Mouse (Mus musculus): ENCODE results near the gene Elp4.

Gene Elp4

DNA sequence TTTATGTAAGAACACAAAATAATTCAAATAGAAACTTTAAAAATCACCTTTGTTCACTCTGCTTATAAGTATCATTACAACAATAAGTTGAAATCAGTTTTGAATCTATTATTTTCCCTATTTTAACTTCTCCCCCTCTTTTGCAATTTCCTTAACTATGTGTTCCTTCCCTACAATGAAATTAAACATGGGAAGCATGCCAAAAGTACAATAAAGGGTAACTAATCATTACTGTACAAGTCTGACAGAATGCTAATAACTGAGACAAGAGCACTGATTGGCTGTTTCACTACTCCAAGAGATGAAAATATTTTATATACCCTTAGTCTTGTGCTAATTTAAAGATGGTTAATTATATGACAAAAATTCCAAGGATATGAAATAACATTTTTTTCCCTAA, 99.2 kb downstream of the Elp4 start:
- DNase-seq = no peak

- no peak for DNase-seq
Observed at GRCm38 (mm10) chr2:105804506-105804905, 99.9 kb downstream of the Elp4 start.

GRCm38 (mm10) chr2:105803427-105803826, 100.9 kb downstream of the Elp4 start:
- DNase-seq = no peak

GRCm38 (mm10) chr2:105802902-105803301, 101.5 kb downstream of the Elp4 start:
- DNase-seq = no peak

DNA sequence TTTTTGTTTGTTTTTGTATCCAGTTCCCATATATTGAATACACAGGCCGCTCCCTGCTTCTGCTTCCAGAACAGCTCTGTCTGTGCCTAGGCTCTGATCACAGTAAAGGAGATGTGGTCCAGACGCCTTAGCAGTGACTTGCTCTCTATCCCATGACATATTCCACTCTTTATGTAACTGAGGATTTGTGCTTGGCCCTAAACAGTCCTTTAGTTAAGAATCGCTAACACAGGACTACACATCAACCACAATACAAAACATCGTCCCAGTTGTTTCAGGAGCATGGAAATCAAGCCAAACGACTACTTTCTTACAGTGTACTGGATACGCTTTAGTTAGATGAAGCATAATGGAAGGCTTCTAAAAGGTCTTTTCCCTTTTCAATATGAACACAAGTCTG, 102.8 kb downstream of the Elp4 start:
- DNase-seq = no peak

DNA sequence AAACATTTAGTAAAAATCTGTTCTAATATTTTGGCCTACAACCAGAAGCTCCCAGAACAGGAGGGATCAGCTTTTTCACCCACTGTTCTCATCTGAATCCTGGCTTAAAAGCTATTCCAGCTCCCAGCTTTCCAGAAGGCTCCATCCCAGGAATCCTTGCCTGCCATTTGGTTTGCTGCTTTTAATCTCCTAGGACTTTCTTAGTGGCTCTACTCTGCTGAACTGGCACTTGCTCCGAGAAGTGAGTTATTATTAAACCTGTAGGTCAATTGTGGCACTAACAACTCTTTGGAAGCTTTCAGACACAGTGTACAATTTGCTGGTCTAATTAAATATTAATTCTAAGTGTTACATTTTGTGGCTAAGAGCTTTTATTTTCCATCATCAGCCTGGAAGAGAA, 103.7 kb downstream of the Elp4 start:
- no peak for DNase-seq

DNA sequence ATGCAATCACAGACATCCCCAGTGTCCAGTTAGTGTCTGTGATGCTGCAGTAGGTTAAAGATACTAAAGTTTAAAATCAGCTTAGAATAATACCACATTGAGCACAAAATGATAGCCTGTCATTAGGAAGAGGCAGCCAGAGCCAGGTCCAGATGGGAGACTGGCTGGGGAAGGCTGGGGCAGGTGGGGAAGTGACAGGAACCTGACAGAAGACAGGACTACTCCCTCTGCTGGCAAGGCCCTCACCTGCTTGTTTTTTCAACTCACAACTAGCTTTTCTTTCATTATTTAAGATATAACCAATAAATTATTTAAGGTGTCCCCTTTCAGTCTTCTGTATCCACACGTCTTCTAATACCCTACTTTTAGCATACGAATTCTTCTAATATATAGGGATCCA, 104.5 kb downstream of the Elp4 start:
- DNase-seq = no peak

- no peak for DNase-seq
Observed at GRCm38 (mm10) chr2:105797842-105798241, 106.5 kb downstream of the Elp4 start.

DNA sequence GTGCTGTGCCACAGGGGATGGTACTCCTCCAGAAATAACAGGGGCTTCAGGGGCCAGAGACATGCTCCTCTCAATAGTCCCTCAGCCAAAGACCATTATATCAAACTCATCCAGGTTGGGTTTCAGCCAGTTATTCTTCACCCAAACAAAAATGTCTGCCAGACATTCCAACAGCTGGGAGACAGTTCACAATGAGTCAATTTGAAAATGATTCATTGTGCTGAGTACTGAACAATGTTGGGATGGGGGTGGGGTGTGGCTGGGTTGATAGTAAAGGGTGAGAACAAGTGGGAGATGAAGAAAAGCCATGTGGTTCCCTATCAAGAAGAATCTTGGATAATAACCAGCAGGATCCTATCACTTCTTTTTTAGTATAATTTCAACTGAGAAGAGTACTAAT, 108.3 kb downstream of the Elp4 start:
- DNase-seq = no peak

DNA sequence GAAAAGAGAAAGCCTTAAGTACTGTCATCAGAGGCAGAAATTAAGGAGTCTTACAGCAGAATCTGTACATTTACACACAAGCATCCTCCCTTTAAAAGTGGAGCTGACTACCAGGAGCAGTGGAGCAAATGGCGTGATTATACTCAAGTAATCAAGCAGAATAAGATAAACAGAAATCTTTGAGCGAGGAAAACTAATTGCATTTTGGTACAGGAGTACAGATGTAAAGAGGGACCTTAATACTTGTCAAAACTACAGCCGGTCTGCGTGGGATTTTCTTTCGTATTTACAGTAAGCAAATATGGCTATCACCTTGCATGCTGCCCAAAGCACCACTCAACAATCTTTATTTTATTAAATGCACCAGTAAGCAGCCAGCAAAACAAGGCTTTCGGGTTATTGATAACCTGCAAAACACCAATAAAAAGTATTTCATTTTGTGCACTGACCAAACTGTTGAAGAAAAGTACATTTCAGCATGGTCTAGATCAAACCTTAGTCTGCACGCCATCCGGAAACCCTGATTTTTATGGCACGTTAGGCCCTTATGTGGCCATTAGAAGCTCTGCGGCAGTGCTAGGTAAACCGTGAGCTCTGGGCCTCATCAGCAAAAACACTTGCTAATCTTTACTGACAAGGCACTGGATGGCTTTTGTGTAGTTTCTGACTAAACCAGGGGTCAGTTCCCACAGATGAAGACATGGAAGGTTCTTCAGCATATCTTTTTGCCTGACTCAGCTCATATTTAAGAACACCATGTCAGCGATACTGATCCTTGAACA, 111.8 kb downstream of the Elp4 start:
- no peak for DNase-seq

DNA sequence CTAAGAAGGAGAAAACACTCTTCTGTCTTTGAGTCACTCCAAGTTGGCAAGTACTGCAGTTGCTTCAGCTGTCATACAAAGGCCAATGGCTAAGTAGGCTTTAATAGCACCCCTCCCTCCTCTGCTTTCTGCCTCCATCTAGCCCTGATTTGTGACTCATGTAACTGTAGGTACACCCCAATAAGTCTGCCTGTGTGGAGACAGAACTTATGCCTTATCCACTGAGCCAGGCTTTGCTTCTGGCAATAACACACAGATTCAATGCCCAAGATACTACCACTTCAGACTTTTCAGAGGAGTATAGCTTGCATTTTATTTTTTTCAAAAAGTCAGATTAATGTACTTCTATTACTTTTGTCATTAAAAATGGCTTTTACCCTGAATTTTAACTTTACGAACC, 114.4 kb downstream of the Elp4 start:
- no peak for DNase-seq

DNA sequence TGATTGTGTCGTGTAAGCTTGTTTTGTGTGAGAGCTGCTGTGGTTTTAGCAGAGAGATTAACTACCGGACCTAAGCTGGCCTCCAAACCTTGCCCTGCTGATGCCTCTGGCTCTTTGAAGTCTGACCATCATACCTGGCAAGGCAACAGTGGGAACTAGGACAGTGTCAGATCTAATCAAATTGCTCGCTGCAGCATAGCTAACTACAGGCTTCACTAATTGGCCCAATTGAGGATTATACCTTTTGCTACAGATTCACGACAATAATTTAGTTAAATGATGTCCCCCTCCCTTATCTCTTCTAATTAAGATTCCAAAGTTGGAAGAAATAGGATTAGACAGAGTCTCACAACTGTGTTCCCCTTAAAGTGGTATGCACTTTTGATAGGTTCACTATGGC, 116.6 kb downstream of the Elp4 start:
- DNase-seq = no peak

GRCm38 (mm10) chr2:105786986-105787385, 117.4 kb downstream of the Elp4 start:
- DNase-seq = no peak

DNA sequence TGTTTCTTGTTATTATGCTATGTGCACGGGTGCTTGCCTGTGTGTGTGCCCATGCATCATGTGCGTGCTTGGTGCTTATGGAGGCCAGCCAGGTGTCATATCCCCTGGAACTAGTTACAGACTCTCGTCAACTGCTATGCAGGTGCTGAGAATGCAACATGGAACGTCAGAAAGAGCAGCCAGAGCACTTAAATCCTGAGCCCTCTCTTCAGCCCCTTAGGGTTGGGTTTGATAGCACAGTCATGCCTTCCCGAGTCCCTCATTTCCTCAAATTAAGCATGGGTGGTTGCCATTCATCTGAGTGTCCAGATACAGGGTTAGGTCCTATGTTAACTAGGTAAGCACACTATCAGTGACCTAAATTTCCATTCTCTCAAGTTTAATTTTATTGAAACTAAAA, 121.5 kb downstream of the Elp4 start:
- DNase-seq = no peak

- no peak for DNase-seq
Observed at GRCm38 (mm10) chr2:105780739-105781138, 123.6 kb downstream of the Elp4 start.

GRCm38 (mm10) chr2:105779320-105779891, 125.0 kb downstream of the Elp4 start:
- DNase-seq = no peak

- no peak for DNase-seq
Observed at GRCm38 (mm10) chr2:105771314-105771713, 133.1 kb downstream of the Elp4 start.

DNA sequence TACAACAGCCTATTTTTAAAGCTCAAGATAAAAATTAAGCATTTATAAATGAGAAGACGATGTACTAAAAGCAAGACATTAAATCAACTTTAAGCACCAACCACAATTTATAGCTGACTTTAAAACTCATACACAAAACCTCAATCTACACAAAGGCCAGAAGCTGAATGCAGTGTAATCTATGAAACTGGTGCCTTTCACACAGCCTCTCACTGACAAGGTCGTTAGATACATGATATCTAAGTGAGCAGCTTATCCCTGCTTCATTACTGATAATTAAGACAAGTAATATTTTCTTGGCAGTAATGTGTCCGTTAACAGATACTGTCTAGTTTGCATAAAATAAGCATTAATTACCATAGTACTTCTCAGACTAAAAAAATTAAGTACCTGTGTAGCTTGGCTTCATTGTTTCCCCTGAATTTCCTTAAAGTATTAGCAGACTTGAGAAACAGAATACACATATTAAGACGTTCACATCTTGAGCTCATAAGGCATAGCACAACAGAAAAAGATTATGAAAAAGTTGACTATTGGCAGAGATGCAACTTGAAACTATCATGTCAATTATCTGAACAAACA, 134.5 kb downstream of the Elp4 start:
- DNase-seq = no peak

DNA sequence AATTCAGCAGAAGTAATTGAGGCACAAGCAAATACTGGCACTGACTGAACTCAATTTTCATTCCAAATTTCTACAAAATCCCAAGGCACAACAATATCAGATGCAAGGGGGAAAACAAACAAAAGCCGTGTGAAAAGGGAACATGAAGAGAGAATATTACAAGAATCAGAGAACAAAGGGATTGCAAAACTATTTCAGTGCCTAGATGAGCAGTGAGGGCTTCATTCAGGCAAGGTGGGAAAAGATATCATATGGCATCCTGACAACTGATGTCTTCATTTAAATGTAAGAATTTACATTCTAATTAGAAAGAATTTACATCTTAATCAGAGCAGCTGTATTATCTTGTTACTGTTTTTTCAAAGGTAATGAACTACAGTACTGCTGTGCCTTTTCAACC, 150.9 kb downstream of the Elp4 start:
- DNase-seq = no peak

GRCm38 (mm10) chr2:105749111-105749510, 155.3 kb downstream of the Elp4 start:
- no peak for DNase-seq

DNA sequence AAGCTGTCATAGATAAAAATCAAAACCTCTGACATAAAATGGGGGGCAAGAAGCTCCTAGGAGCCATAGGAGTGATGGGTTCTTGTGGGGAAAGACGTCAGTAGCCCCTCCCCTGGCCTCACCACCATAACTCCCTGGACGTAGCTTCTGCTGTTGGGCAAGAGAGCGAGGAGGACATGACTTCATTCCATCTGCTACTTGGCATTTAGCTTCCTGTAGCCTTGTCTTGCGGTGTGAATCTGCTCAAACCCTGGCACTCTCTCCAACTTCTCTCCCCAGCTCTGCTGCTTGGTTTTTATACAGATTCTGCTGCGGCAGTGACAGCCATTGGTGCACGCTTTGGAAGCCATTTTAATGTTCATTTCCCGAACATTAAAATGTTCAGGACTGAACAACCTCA, 157.5 kb downstream of the Elp4 start:
- DNase-seq = no peak

DNA sequence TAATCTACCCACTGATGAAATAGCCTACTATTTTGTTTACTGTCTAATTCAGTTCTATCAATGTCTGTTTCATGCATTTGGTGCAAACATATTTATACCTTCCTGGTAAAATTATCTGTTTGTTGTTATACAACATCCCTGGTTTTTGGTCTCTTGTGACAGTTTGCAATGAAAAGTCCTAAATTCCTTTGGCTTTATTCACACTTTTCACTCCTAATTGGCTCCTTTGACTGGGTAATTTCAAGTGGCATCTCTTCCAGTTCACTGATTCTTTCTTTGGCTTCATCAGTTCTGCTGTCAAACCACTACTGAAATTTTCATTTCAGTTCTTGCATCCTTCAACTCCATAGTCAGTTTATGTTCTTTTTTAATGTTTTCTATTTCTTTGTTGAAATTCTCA, 168.2 kb downstream of the Elp4 start:
- DNase-seq = no peak

GRCm38 (mm10) chr2:105730704-105731103, 173.7 kb downstream of the Elp4 start:
- DNase-seq = no peak

- DNase-seq = no peak
Observed at GRCm38 (mm10) chr2:105726657-105727056, 177.7 kb downstream of the Elp4 start.
